Comparison of ENCODE assay signal across 9 mouse cellular contexts in the genomic region with DNA sequence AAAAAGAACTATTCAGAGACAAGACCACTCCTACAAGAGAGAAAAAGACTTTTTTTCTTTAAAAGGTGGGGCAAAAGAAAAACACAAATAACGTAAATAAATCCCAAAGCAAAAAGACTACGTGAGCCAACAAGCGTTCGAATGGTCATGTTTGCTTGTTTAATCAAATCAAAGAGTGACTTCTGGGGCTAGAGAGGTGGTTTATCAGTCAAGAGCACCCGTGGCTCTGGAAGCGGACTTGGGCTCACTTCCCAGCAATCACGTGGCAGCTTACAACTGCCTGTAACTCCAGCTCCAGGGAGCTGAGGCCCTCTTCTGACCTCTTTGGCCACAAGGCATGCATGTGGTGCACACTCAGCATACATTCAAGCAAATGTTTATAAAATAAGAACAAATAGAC. TPM values are rescaled to one million over a fixed set of nuclear protein-coding genes. Genes with fewer than 3 reads are reported as not detected.
DNase-seq lines count a peak whose midpoint lies in the region; ATAC-seq and TF ChIP-seq lines count a peak whose summit lies in the region.
"Had no signal": no experiment of that assay in that cellular context is flagged by ENCODE, and none has a peak within 500 bp of the region (broad histone marks: within the 10 kb centered on the region; RNA-seq: fewer than 3 reads in every experiment).

No protein-coding gene starts in this region.

- peak; percentile 24; the same call in 1 of the 2 replicates for TF ChIP-seq CTCF in hindbrain, postnatal 0 days (IDR thresholded peaks at IDR 0.05; ENCODE audit: low read depth)

- no peaks in the 10 kb centered on the region for H3K4me1 ChIP-seq in hindbrain, postnatal 0 days (ENCODE audit: insufficient read depth, low read length)
- no peaks in the 10 kb centered on the region for H3K4me1 ChIP-seq in hindbrain, embryonic 12.5 days
- peaks cover 9% of the 10 kb centered on the region for H3K4me1 ChIP-seq in heart, embryonic 16.5 days (ENCODE audit: control insufficient read depth, insufficient read depth, low read length)
- H3K4me1 ChIP-seq in liver, embryonic 11.5 days (replicated peaks; ENCODE audit: control insufficient read depth, insufficient read depth, low read length), result peaks cover 29% of the 10 kb centered on the region
- H3K4me1 ChIP-seq in midbrain, embryonic 11.5 days (ENCODE audit: control insufficient read depth, insufficient read depth, low read length), result no peaks in the 10 kb centered on the region
- H3K4me1 ChIP-seq: hindbrain, embryonic 15.5 days had no signal

- no peak for ATAC-seq in hindbrain, postnatal 0 days
- ATAC-seq in hindbrain, embryonic 12.5 days (ENCODE audit: low FRiP score), result no peak
- ATAC-seq in heart, embryonic 16.5 days (replicated peaks; ENCODE audit: extremely low read depth, insufficient read depth, low FRiP score), result peak; percentile 76; the same call in 1 of the 2 replicates
- peak; percentile 89 for ATAC-seq in liver, embryonic 11.5 days (replicated peaks; ENCODE audit: low FRiP score)
- ATAC-seq in midbrain, embryonic 11.5 days (ENCODE audit: low FRiP score), result no peak

- no peak overlapping the region for H3K4me3 ChIP-seq in hindbrain, postnatal 0 days (ENCODE audit: low read length)
- no peak overlapping the region for H3K4me3 ChIP-seq in hindbrain, embryonic 12.5 days
- no peak overlapping the region for H3K4me3 ChIP-seq in heart, embryonic 16.5 days (ENCODE audit: low read length)
- H3K4me3 ChIP-seq in liver, embryonic 11.5 days (ENCODE audit: low read depth, low read length), result no peak overlapping the region
- no peak overlapping the region for H3K4me3 ChIP-seq in midbrain, embryonic 11.5 days (ENCODE audit: low read depth, low read length)
- H3K4me3 ChIP-seq: hindbrain, embryonic 15.5 days had no signal

- H3K9me3 ChIP-seq in hindbrain, postnatal 0 days (ENCODE audit: low read length), result no peaks in the 10 kb centered on the region
- H3K9me3 ChIP-seq in hindbrain, embryonic 12.5 days (replicated peaks), result no peaks in the 10 kb centered on the region
- no peaks in the 10 kb centered on the region for H3K9me3 ChIP-seq in heart, embryonic 16.5 days (replicated peaks; ENCODE audit: control insufficient read depth, low read length)
- H3K9me3 ChIP-seq in liver, embryonic 11.5 days (ENCODE audit: control insufficient read depth, low read length), result no peaks in the 10 kb centered on the region
- no peaks in the 10 kb centered on the region for H3K9me3 ChIP-seq in midbrain, embryonic 11.5 days (ENCODE audit: control insufficient read depth, low read length)
- H3K9me3 ChIP-seq: hindbrain, embryonic 15.5 days had no signal

- DNase-seq in hindbrain, postnatal 0 days (ENCODE audit: low spot score), result peak; percentile 22
- DNase-seq in c-Kit-negative CD71-positive TER-119-positive erythroid progenitor cells, embryonic 14.5 days (ENCODE audit: low read depth, low spot score), result peak; percentile 95
- DNase-seq in liver, embryonic 11.5 days (ENCODE audit: low spot score), result peak; percentile 53
- DNase-seq in spleen, postnatal 4 days (ENCODE audit: low spot score in 2 of 2), result peak; percentile 77 to 83
- no peak for DNase-seq in midbrain, embryonic 11.5 days (ENCODE audit: low spot score, missing footprints)
- DNase-seq in right cerebral cortex, postnatal 4 days, result no peak

- H3K9ac ChIP-seq in hindbrain, postnatal 0 days (replicated peaks; ENCODE audit: low read length), result no peak overlapping the region
- no peak overlapping the region for H3K9ac ChIP-seq in hindbrain, embryonic 12.5 days
- H3K9ac ChIP-seq in heart, embryonic 16.5 days (ENCODE audit: low read length), result no peak overlapping the region; the same call in 1 of the 2 replicates
- H3K9ac ChIP-seq in liver, embryonic 11.5 days (ENCODE audit: low read depth, low read length), result peak overlapping the region; percentile 49; the same call in 1 of the 2 replicates
- H3K9ac ChIP-seq in midbrain, embryonic 11.5 days (ENCODE audit: low read length), result no peak overlapping the region
- H3K9ac ChIP-seq: hindbrain, embryonic 15.5 days had no signal

- H3K36me3 ChIP-seq in hindbrain, postnatal 0 days (ENCODE audit: insufficient read depth, low read length), result no peaks in the 10 kb centered on the region
- no peaks in the 10 kb centered on the region for H3K36me3 ChIP-seq in hindbrain, embryonic 12.5 days
- H3K36me3 ChIP-seq in heart, embryonic 16.5 days (ENCODE audit: control insufficient read depth, insufficient read depth), result no peaks in the 10 kb centered on the region
- H3K36me3 ChIP-seq in liver, embryonic 11.5 days (ENCODE audit: control insufficient read depth, insufficient read depth, low read length), result no peaks in the 10 kb centered on the region
- H3K36me3 ChIP-seq in midbrain, embryonic 11.5 days (ENCODE audit: control insufficient read depth, insufficient read depth, low read length), result no peaks in the 10 kb centered on the region
- H3K36me3 ChIP-seq: hindbrain, embryonic 15.5 days had no signal

- H3K4me2 ChIP-seq in hindbrain, postnatal 0 days (ENCODE audit: low read depth, low read length), result no peak overlapping the region
- H3K4me2 ChIP-seq in hindbrain, embryonic 12.5 days (replicated peaks), result no peak overlapping the region
- H3K4me2 ChIP-seq in heart, embryonic 16.5 days (ENCODE audit: low read depth, low read length), result no peak overlapping the region
- peak overlapping the region; percentile 60 for H3K4me2 ChIP-seq in liver, embryonic 11.5 days
- H3K4me2 ChIP-seq in midbrain, embryonic 11.5 days, result no peak overlapping the region
- H3K4me2 ChIP-seq: hindbrain, embryonic 15.5 days had no signal

- WGBS in hindbrain, postnatal 0 days, result 59% methylated on average over 7 of the region's 7 CpGs
- 64% methylated on average over 7 of the region's 7 CpGs for WGBS in hindbrain, embryonic 12.5 days
- 23% methylated on average over 7 of the region's 7 CpGs for WGBS in heart, embryonic 16.5 days
- WGBS in liver, embryonic 11.5 days, result 28% methylated on average over 7 of the region's 7 CpGs
- 67% methylated on average over 7 of the region's 7 CpGs for WGBS in midbrain, embryonic 11.5 days

- H3K27ac ChIP-seq in hindbrain, postnatal 0 days, result no peak overlapping the region
- H3K27ac ChIP-seq in hindbrain, embryonic 12.5 days, result no peak overlapping the region
- 0 out of 2 replicates have a peak overlapping the region, but pooled peaks have one; percentile 1 for H3K27ac ChIP-seq in heart, embryonic 16.5 days (ENCODE audit: low read length)
- peak overlapping the region; percentile 98 for H3K27ac ChIP-seq in liver, embryonic 11.5 days (ENCODE audit: low read depth, low read length)
- no peak overlapping the region for H3K27ac ChIP-seq in midbrain, embryonic 11.5 days (ENCODE audit: low read depth, low read length)
- H3K27ac ChIP-seq: hindbrain, embryonic 15.5 days had no signal

- H3K27me3 ChIP-seq in hindbrain, postnatal 0 days (ENCODE audit: insufficient read depth, low read length), result no peaks in the 10 kb centered on the region
- H3K27me3 ChIP-seq in hindbrain, embryonic 12.5 days, result no peaks in the 10 kb centered on the region
- no peaks in the 10 kb centered on the region for H3K27me3 ChIP-seq in heart, embryonic 16.5 days (ENCODE audit: control insufficient read depth, insufficient read depth, low read length)
- H3K27me3 ChIP-seq in liver, embryonic 11.5 days (replicated peaks; ENCODE audit: control insufficient read depth, insufficient read depth, low read length), result no peaks in the 10 kb centered on the region
- H3K27me3 ChIP-seq in midbrain, embryonic 11.5 days (ENCODE audit: control insufficient read depth, insufficient read depth, low read length), result no peaks in the 10 kb centered on the region
- H3K27me3 ChIP-seq: hindbrain, embryonic 15.5 days had no signal

RNA-seq across cellular contexts. Expression of gene Il10rb, which starts 35.4 kb away (rescaled TPM):
- 4.2 and 7.1 TPM in 2 replicates for total RNA-seq in hindbrain, postnatal 0 days (2014; rRNA removed)
- 14.6 and 14.8 TPM in 2 replicates for polyA plus RNA-seq in hindbrain, postnatal 0 days (2015; fragmentation: Nextera tagmentation; extraction: Ambion mirVana)
- polyA plus RNA-seq in hindbrain, embryonic 12.5 days (2016; fragmentation: Nextera tagmentation; extraction: Ambion mirVana), result 8.5 and 10.1 TPM in 2 replicates
- 71.3 and 75.1 TPM in 2 replicates for polyA plus RNA-seq in heart, embryonic 16.5 days (2015; fragmentation: Nextera tagmentation; extraction: Ambion mirVana)
- 29.8 and 32.9 TPM in 2 replicates for polyA plus RNA-seq in liver, embryonic 11.5 days (2014; fragmentation: Nextera tagmentation; extraction: Ambion mirVana)
- polyA plus RNA-seq in midbrain, embryonic 11.5 days (2014; fragmentation: Nextera tagmentation; extraction: Ambion mirVana), result 8.1 and 8.5 TPM in 2 replicates

RNA-seq across cellular contexts. Expression of gene Ifnar1, which starts 43.7 kb away (rescaled TPM):
- total RNA-seq in hindbrain, postnatal 0 days (2014; rRNA removed), result 53.1 and 60.5 TPM in 2 replicates
- polyA plus RNA-seq in hindbrain, postnatal 0 days (2015; fragmentation: Nextera tagmentation; extraction: Ambion mirVana), result 33.6 and 34.1 TPM in 2 replicates
- polyA plus RNA-seq in hindbrain, embryonic 12.5 days (2016; fragmentation: Nextera tagmentation; extraction: Ambion mirVana), result 60.7 and 65.4 TPM in 2 replicates
- polyA plus RNA-seq in heart, embryonic 16.5 days (2015; fragmentation: Nextera tagmentation; extraction: Ambion mirVana), result 40.9 and 41.1 TPM in 2 replicates
- 32.6 and 35.5 TPM in 2 replicates for polyA plus RNA-seq in liver, embryonic 11.5 days (2014; fragmentation: Nextera tagmentation; extraction: Ambion mirVana)
- 49.9 and 53.8 TPM in 2 replicates for polyA plus RNA-seq in midbrain, embryonic 11.5 days (2014; fragmentation: Nextera tagmentation; extraction: Ambion mirVana)

RNA-seq across cellular contexts. Expression of gene Gm21970, which starts 49.8 kb away (rescaled TPM):
- total RNA-seq in hindbrain, postnatal 0 days (2014; rRNA removed), result not detected in 2 replicates
- polyA plus RNA-seq in hindbrain, postnatal 0 days (2015; fragmentation: Nextera tagmentation; extraction: Ambion mirVana), result not detected in 2 replicates
- not detected in 2 replicates for polyA plus RNA-seq in hindbrain, embryonic 12.5 days (2016; fragmentation: Nextera tagmentation; extraction: Ambion mirVana)
- polyA plus RNA-seq in heart, embryonic 16.5 days (2015; fragmentation: Nextera tagmentation; extraction: Ambion mirVana), result not detected in 2 replicates
- not detected in 2 replicates for polyA plus RNA-seq in liver, embryonic 11.5 days (2014; fragmentation: Nextera tagmentation; extraction: Ambion mirVana)
- not detected in 2 replicates for polyA plus RNA-seq in midbrain, embryonic 11.5 days (2014; fragmentation: Nextera tagmentation; extraction: Ambion mirVana)
- polyA plus RNA-seq: hindbrain, embryonic 15.5 days had no signal

Comparison
In these comparisons a context has a peak if more than half of its experiments do, and no peak if none do; other contexts are left out.
1. ATAC-seq: peak in heart, embryonic 16.5 days (single experiment) and liver, embryonic 11.5 days (single experiment); none in hindbrain, postnatal 0 days (single experiment), hindbrain, embryonic 12.5 days (single experiment) and midbrain, embryonic 11.5 days (single experiment).
2. DNase-seq: peak in hindbrain, postnatal 0 days (single experiment), c-Kit-negative CD71-positive TER-119-positive erythroid progenitor cells, embryonic 14.5 days (single experiment), liver, embryonic 11.5 days (single experiment) and spleen, postnatal 4 days (2 of 2); none in midbrain, embryonic 11.5 days (single experiment) and right cerebral cortex, postnatal 4 days (single experiment).
3. H3K27ac ChIP-seq: peak in heart, embryonic 16.5 days (single experiment) and liver, embryonic 11.5 days (single experiment); none in hindbrain, postnatal 0 days (single experiment), hindbrain, embryonic 12.5 days (single experiment) and midbrain, embryonic 11.5 days (single experiment).